Mouse (Mus musculus): ENCODE results near the gene Zbtb49.

GRCm38 (mm10) chr5:38213009-38213408 is 7.2 kb downstream of the Zbtb49 start:
- TF ChIP-seq POLR2A (IDR thresholded peaks at IDR 0.05; ENCODE audit: low read depth, low read length) (no peak), CTCF (conservative IDR thresholded peaks at IDR 0.05; ENCODE audit: insufficient read depth, insufficient read length, low read depth, low read length) (no peak)
